Mouse (Mus musculus): Measurements from ENCODE around the gene Gm2310. TPM values are rescaled to one million over a fixed set of nuclear protein-coding genes. Genes with fewer than 3 reads are reported as not detected.

Gm2310 gene
- not detected for polyA plus RNA-seq (2015; fragmentation: Illumina TruSeq; extraction: RNeasy Lipid Tissue Mini Kit (QIAGEN cat#74804); ENCODE audit: insufficient read depth, low replicate concordance)

DNA sequence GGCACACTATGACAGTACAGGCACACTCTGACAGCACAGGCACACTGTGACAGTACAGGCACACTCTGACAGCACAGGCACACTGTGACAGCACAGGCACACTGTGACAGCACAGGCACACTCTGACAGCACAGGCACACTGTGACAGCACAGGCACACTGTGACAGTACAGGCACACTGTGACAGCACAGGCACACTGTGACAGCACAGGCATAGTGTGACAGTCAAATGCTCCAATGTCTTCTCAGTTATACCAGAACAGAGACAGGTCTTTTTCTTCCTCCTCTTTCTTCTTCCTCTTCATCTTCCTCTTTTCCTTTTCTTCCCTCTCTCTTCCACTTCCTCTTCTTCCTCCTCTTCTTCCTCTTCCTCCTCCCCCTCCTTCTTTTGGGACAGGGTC is at the start of gene Gm2310:
Gene Gm2310 (minus strand): TSS at position 101 of the 400 bp plus-strand sequence.

Other genes starting within 250 kb of the Gm2310 start
- 76.3 TPM for gene Nipbl, start 75.5 kb downstream of the Gm2310 start, polyA plus RNA-seq (2015; fragmentation: Illumina TruSeq; extraction: RNeasy Lipid Tissue Mini Kit (QIAGEN cat#74804); ENCODE audit: insufficient read depth, low replicate concordance)
- 12.6 TPM for gene Slc1a3, start 190.8 kb upstream of the Gm2310 start, polyA plus RNA-seq (2015; fragmentation: Illumina TruSeq; extraction: RNeasy Lipid Tissue Mini Kit (QIAGEN cat#74804); ENCODE audit: insufficient read depth, low replicate concordance)